Mouse (Mus musculus): Measurements from ENCODE around the gene Fhl3. TPM values are rescaled to one million over a fixed set of nuclear protein-coding genes. Genes with fewer than 3 reads are reported as not detected.
"Not testable (repeated sequence)": the region's sequence is repeated elsewhere in the genome, so short reads cannot be mapped to it uniquely, and the experiment has no call there.

The Fhl3 gene
- total RNA-seq, 2 experiments from 2014 or later, result 1.4 to 2.2 TPM

- Histone ChIP-seq H3K4me3 (no peak overlapping the region), H3K27ac (no peak overlapping the region)
- intact Hi-C loops (cut with DNase I), result no loop called here
- no peak for TF ChIP-seq CTCF (IDR thresholded peaks at IDR 0.05)
- DNase-seq (ENCODE audit: extremely low spot score in 1 of 2, low spot score in 2 of 2), result no peak
These were observed 2.9 kb downstream of the Fhl3 start for GRCm38 (mm10) chr4:124703406-124703805.

DNA sequence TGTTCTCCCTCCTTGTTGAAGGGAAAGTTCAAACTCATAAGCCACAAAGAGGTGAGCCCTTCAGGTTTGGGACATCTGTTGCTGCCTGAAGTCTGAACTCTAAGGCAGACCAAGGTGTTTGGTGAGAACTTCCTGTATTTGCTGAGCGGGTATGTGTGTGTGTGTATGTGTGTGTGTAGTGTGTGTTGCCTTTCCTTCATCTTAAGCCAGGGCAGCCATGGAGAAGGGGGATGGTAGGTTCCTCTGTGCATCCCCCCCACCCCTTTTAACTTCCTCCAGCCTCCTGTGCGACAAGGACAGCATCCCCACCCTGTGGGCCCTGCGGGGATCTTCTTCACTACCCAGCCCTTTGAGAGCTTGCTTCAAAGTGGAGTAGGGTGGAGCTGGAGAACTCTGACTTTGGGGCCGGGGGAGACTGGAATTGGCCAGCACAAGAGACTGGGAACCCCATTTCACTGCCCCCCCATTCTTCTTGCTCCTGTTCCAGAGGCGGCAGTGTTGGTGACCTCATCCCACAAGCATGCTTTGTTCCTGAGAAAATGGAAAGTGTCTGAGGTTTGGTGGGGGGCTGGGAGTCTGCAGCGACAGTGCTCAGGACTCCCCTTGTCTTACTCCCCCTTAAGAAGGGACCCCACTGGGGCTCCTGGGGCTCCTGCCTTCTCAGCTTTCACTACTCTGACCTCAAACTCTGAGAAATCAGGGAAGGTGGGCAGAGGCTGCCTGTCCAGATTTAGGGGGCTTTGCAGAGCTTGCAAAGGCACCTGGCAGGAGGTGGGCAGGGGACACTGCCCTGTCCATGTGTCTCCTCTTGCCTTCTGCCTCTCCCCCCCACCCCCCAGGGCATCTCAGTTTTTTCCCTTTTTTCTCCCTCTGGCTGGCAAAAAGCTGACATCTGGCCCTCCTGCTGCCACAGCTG lies 3.6 kb downstream of the Fhl3 start:
- TF ChIP-seq CTCF (IDR thresholded peaks at IDR 0.05), result no peak
- H3K4me3 ChIP-seq, result no peak overlapping the region
- no peak for DNase-seq (ENCODE audit: extremely low spot score in 1 of 2, low spot score in 2 of 2)
- intact Hi-C loops (cut with DNase I), result no loop called here
- peak overlapping the region; percentile 40; the same call in 1 of the 2 replicates for H3K27ac ChIP-seq

GRCm38 (mm10) chr4:124704797-124705474 lies 4.4 kb downstream of the Fhl3 start:
- Histone ChIP-seq H3K27ac (no peak overlapping the region; the same call in 1 of the 2 replicates), H3K4me3 (no peak overlapping the region)
- DNase-seq (ENCODE audit: extremely low spot score in 1 of 2, low spot score in 2 of 2), result no peak
- TF ChIP-seq CTCF (IDR thresholded peaks at IDR 0.05), result no peak
- intact Hi-C loops (cut with DNase I), result no loop called here

DNA sequence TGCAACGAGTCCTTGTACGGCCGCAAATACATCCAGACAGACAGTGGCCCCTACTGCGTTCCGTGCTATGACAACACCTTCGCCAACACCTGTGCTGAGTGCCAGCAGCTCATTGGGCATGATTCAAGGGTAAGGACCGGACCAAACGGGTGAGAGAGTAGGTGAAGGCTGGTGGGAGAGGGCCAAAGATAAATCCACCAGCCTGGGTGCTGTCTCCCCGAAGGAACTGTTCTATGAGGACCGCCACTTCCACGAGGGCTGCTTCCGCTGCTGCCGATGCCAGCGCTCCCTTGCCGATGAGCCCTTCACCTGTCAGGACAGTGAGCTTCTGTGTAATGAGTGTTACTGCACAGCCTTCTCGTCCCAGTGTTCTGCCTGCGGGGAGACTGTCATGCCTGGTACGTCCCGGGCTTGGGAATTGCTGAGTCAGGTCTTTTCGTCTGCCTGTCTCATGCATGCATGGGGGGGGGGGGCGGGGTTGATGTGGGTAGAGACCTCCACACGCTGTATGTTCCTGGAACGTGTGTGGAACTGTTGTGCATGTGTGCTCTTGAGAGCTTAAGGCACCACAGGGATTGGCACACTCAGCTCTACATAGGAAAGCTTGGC lies 5.3 kb downstream of the Fhl3 start:
- no peak for DNase-seq (ENCODE audit: extremely low spot score in 1 of 2, low spot score in 2 of 2)
- TF ChIP-seq CTCF (IDR thresholded peaks at IDR 0.05), result no peak
- no peak overlapping the region for H3K27ac ChIP-seq
- intact Hi-C loops (cut with DNase I), result no loop called here
- H3K4me3 ChIP-seq, result no peak overlapping the region

DNA sequence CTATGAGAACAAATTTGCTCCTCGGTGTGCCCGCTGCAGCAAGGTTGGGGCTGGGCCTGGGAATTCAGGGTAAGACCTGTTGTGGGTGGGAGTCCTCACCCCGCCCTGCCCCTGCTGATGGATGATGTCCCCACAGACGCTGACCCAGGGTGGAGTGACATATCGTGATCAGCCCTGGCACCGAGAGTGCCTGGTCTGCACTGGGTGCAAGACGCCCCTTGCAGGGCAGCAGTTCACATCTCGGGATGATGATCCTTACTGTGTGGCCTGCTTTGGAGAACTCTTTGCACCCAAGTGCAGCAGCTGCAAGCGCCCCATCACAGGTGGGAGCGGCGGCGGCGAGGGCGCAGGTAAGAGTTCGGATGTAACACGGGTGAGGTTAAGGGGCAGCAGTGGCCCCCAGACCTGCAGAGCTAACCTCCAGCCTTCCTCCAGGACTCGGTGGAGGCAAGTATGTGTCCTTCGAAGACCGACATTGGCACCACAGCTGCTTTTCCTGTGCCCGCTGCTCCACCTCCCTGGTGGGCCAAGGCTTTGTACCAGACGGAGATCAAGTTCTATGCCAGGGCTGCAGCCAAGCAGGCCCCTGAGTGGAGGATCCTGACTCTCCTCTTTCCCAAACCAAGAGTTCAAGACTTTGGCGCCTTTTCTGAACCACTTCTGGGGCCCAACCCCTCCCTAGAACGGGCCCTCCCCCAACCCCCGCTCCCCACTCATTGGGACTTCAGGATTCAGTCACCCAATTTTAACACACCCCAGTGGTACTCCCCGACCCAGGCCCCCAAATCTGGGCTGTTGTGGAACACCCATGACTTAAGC lies 7.1 kb downstream of the Fhl3 start:
- H3K27ac ChIP-seq; intact Hi-C loops (cut with DNase I); DNase-seq (ENCODE audit: extremely low spot score in 1 of 2, low spot score in 2 of 2); H3K4me3 ChIP-seq: not testable (repeated sequence)

DNA sequence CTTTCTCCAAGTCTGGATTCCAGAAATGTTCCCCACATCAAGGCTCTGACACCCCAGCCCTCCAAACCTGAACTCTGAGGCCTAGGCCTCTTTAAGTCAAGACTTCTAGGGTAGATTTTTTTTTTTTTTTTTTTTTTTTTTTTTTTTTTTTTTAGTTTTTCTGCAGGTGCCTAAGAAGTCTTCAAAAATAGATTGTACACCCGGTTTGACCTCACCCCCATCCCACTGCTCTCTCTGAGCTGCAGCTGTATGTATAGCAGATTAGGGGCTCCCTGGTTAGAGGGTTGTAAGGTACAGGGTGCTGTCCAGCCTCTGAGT lies 7.7 kb downstream of the Fhl3 start:
- H3K27ac ChIP-seq; intact Hi-C loops (cut with DNase I): not testable (repeated sequence)

DNA sequence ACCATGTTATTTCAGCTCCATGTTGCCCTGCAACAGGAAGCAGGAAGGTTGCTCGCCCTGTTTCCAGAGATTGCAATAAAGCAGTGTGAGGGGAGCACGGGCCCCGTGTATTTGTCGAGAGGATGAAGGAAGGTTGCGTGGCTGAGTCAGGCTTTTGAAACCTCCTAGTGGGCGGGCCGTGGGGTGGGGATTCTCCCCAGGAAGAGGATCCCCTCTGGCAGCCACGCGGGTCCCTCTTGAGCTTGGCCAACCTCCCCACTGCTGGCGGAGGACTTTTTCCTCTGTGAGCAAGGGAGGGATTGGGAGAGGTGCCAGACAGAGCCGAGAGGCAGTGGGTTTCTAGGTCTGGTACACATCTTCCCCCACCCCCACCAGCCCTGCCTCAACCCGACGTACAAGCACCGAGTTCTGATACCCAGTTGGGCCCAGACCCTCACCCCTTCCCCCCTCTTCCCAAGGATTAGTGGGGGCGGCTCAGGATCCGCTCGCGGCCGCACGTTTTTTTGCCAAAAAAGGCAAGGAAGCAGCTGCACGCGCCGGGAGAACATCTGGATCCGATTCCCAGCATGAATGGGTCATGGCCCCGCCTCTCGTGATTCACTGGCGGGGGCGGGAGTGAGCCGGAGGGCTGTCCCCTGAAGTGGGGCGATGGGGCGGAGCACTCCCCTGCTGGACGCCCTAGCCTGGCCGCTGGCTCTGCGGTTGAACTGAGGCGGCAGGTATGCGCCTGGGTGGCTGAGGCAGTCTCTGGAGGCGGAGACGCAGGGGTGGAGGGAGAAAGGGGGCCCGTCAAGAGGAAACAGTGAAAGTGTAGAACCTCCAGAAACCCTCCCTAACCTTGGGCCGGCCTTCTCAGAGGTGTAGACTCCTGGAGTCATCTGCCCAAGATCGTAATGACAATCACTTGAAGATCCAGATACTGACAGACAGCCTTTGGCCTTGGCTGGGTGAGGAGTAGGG lies 8.3 kb downstream of the Fhl3 start:
- TF ChIP-seq CTCF (IDR thresholded peaks at IDR 0.05), result no peak; the same call in 1 of the 2 replicates
- DNase-seq (ENCODE audit: extremely low spot score in 1 of 2, low spot score in 2 of 2), result peak; percentile 71 to 74
- intact Hi-C loops (cut with DNase I), result no loop called here
- Histone ChIP-seq H3K27ac (peak overlapping the region; percentile 67), H3K4me3 (peak overlapping the region; percentile 39)

More for the DNA sequence above, 7.7 kb downstream of the Fhl3 start:
- not testable (repeated sequence) for DNase-seq (ENCODE audit: extremely low spot score in 1 of 2, low spot score in 2 of 2); H3K4me3 ChIP-seq

GRCm38 (mm10) chr4:124709961-124710446 lies 9.5 kb downstream of the Fhl3 start:
- DNase-seq (ENCODE audit: extremely low spot score in 1 of 2, low spot score in 2 of 2), result no peak

DNA sequence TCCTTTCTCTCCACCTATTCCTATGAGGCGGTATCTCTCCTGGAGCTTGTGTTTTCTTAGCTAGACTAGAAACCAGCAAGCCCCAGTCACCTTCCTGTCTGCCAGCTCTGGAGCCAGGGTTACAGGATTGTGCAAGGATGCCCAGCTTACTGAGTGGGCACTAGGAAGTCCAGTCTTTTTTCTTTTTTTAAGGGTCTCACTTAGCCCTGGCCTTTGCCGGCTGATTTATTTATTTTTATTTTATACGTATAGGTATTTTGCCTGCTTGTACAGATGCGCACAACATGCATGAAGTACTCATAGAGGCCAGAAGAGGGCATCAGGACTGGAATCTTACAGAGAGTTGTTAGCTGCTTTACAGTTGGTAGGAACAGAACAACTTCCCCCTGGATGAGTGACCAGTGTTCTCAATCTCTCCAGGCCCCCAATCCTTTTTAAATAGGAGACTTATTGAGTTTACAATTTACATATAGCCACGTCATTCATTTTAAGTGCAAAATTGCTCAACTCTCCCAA lies 10.3 kb downstream of the Fhl3 start:
- Histone ChIP-seq H3K4me3 (no peak overlapping the region), H3K27ac (no peak overlapping the region)
- TF ChIP-seq CTCF (IDR thresholded peaks at IDR 0.05), result peak; percentile 78
- DNase-seq (ENCODE audit: extremely low spot score in 1 of 2, low spot score in 2 of 2), result no peak
- intact Hi-C loops (cut with DNase I), result no loop called here

More at GRCm38 (mm10) chr4:124709961-124710446, 9.5 kb downstream of the Fhl3 start:
- intact Hi-C loops (cut with DNase I), result no loop called here
- no peak for TF ChIP-seq CTCF (IDR thresholded peaks at IDR 0.05)
- peak overlapping the region; percentile 3 for H3K4me3 ChIP-seq
- H3K27ac ChIP-seq, result peak overlapping the region; percentile 47; the same call in 1 of the 2 replicates

DNA sequence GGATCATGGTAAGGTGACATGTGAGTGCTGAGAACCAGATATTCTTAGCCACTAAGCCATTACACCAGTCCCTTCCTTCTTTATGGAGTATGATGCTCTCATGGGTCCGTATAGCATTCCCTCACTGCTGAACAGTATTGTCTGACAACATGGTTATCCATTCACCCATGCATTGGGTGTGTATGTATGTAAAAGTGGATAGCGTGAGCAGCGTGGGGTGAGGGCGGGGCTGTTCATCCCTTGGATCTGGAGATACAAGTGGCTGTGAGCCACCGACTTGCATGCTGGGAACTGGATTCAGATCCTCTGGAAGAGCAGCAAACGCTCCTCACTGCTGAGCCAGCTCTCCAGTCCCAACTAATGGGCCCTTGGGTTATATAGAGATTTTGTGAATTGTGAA lies 12.1 kb downstream of the Fhl3 start:
- DNase-seq (ENCODE audit: extremely low spot score in 1 of 2, low spot score in 2 of 2), result no peak
- intact Hi-C loops (cut with DNase I), result no loop called here
- Histone ChIP-seq H3K27ac (no peak overlapping the region), H3K4me3 (no peak overlapping the region)
- no peak for TF ChIP-seq CTCF (IDR thresholded peaks at IDR 0.05)

- H3K27ac ChIP-seq; DNase-seq (ENCODE audit: extremely low spot score in 1 of 2, low spot score in 2 of 2); H3K4me3 ChIP-seq: not testable (repeated sequence)
- intact Hi-C loops (cut with DNase I), result loop anchor here (1.0 kb wide), 1 partner anchor 88 kb away; the partner anchor contains the start of gene Mtf1
These were observed 13.3 kb downstream of the Fhl3 start for GRCm38 (mm10) chr4:124713850-124714249.

Data from left cerebral cortex, adult 2 months (tissue).